Mouse (Mus musculus) stomach, postnatal 0 days (tissue): Measurements from ENCODE around the gene Prss50.

Experiments used
- CTCF ChIP-seq: IDR thresholded peaks from 2 replicates; pipeline ENCODE4 v1.5.1; 2016; ENCODE audit warnings: antibody characterized with exemption, low read depth, mild to moderate bottlenecking, moderate library complexity
- EP300 ChIP-seq: optimal IDR thresholded peaks from 2 replicates; pipeline ENCODE3; 2016; ENCODE audit warnings: antibody characterized with exemption

DNA sequence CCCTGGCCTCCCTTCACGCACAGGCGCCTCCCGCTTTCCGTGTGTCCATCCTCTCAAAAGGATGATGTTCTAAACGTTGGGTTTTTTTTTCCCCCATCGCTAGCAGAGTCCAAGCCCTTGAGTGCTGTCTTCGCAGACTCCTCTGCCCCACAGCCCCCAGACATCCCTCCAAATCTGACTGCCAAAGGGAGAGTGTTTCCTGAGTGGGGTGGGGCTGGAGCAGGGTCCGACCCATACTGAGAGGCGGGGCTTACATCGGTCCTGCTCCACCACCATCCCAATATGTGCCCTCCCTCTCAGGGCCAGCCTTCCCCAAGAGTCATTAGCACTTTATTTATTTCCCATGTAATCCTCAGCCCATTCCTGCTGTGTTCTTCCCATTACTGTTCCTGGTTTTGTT, 22.8 kb upstream of the Prss50 start:
- TF ChIP-seq CTCF (no peak), EP300 (no peak)
